Mouse (Mus musculus) G1E-ER4 (cell line): ENCODE results near the gene Fkbp6. TPM values are rescaled to one million over a fixed set of nuclear protein-coding genes. Genes with fewer than 3 reads are reported as not detected.

Source experiments
- GATA1 ChIP-seq: IDR thresholded peaks from one replicate; pipeline ENCODE4 v1.8.0; 2012; ENCODE audit warnings: low read length, inconsistent platforms
- polyA plus RNA-seq: library from polyadenylated mRNA; stranded (reverse); fragments of >175 nt; gene quantifications from 2 replicates; pipeline ENCODE4 v1.2.3, GENCODE M21; 2012

Fkbp6 gene
- polyA plus RNA-seq, 1 experiment, result not detected

- no peak for TF ChIP-seq GATA1
Measured at GRCm38 (mm10) chr5:135362572-135362971, 12.7 kb upstream of the Fkbp6 start.

- TF ChIP-seq GATA1, result no peak
Measured at GRCm38 (mm10) chr5:135359772-135360171, 9.9 kb upstream of the Fkbp6 start.

DNA sequence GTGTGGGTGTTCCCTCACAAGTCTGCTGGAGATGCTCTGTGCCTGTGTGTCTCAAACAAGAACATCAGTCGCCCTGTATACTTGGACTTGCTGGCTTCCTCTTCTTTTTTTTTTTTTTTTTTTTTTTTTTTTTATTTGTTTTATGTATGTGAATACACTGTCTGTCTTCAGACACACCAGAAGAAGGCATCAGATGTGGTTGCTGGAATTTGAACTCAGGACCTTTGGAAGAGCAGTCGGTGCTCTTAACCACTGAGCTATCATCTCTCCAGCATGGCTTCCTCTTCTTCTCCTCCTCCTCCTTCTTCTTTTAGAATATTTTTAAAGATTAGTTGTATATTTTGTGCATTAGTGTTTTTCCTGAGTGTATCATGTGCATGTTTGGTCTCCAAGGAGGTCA, 7.7 kb upstream of the Fkbp6 start:
- no peak for TF ChIP-seq GATA1

DNA sequence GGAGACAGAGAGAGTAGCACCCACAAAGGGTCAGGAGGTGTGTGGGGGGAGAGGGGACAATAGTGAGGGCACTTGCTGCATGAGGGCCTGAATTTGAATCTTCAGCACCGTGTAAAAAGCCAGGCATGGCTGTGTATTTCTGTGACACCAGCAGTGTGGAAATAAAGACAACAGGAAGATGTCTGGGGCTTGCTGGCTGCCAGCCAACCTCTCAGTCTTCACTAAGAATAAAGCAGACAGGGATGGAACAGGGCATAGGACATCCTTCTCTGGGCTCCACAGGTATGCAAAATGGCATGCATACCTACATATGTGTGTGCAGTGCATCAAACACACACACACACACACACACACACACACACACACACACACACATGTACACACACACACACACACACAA, 6.2 kb upstream of the Fkbp6 start:
- TF ChIP-seq GATA1, result no peak

DNA sequence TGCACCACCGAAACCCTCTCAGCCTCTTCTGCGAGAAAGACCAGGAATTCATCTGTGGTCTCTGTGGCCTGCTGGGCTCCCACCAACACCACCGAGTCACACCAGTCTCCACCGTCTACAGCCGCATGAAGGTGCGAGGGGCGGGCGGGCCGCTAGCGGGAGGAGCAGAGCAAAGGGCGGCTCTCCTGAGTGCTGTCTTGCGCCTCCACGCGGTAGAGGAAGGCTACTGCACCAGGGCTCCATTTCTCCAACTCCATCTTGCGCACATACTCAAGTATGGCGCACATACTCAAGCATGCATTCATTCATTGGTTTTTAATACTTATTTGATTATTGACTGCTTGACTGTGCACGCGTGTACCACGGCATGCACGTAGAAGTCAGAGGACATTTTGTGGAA, 3.7 kb upstream of the Fkbp6 start:
- no peak for TF ChIP-seq GATA1

DNA sequence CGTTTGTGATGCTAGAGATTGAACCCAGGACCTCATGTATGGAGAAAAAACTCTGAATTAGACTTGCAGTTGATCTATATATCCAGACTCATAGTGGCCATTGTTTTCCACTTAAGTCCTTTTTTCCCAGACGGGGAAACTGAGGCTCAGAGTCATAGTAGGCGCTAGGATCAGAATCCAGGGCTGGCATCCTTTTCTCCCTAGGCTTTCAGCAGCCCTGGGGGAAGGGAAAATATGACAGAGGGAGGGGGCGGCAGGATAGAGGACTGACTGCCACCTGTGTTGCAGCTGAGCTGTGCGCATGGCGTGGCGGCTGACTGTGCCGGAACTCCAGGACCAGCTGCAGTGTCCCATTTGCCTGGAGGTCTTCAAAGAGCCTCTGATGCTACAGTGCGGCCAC, 3.2 kb upstream of the Fkbp6 start, which contains the start of gene Trim50:
Gene Trim50 (plus strand): TSS at position 301 of the 400 bp plus-strand sequence.
- no peak for TF ChIP-seq GATA1

DNA sequence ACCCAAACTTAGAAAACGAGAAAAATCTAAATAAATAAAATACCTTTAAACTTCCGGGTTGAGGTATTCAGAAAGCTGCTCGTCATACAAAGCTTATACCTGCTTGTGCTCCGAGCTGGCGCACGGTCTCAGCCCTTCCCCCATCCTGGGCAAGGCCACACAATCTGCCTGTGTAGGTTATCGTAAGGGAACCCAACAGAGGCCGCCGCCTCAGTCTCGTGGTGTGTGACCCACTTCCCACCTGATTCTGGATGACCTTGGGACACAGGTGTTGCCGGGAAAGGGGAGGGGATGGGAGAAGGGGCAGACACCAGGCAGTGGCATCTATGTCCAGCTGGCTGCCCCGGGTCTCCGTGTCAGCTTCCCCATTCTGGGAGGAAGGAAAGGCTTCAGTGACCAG, 1.8 kb upstream of the Fkbp6 start:
- no peak for TF ChIP-seq GATA1

- TF ChIP-seq GATA1, result no peak
Measured at GRCm38 (mm10) chr5:135347511-135348011, 2.3 kb downstream of the Fkbp6 start.

GRCm38 (mm10) chr5:135346430-135346829, 3.4 kb downstream of the Fkbp6 start:
- no peak for TF ChIP-seq GATA1

GRCm38 (mm10) chr5:135345989-135346388, 3.9 kb downstream of the Fkbp6 start:
- TF ChIP-seq GATA1, result no peak

DNA sequence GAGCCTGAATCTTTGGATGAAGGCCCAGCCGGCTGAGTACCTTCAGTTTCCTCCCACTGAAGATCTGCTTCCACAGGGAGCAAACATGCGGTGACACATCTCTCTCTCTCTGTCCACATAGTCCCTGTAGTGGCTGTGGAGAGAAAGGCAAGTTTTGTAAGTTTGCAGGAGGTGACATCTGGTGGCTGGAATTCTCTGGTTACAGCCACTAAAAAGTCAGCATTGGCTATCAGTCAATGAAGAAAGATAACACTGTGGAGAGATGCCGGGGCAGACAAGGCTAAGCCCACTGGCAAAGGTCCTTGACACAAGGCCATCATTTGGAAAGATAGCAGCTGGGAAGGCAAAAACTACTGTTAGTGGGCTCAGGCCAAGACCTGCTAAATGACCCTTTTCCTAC, 12.3 kb downstream of the Fkbp6 start:
- no peak for TF ChIP-seq GATA1

DNA sequence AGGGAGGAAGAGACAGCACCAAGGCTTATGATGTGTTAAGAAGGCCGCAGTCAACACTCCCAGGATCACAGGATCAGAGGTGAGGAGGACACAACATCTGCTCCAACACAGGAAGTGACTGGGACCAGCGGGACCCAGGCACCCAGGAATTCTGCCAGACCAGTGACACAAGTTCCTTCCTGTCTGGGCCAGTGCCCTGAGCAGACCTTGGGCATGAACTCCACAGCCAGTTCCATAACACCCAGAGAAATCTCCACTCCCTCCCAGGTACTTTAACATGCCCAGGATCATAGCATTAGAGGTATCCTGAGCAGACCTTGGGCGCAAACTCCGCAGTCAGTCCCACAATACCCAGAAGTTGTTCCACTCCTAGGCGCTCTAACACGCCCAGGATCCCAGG, 18.7 kb downstream of the Fkbp6 start:
- no peak for TF ChIP-seq GATA1

GRCm38 (mm10) chr5:135330201-135330600, 19.6 kb downstream of the Fkbp6 start:
- no peak for TF ChIP-seq GATA1

GRCm38 (mm10) chr5:135329471-135329870, 20.4 kb downstream of the Fkbp6 start:
- no peak for TF ChIP-seq GATA1

- no peak for TF ChIP-seq GATA1
Measured at GRCm38 (mm10) chr5:135326121-135326659, 23.7 kb downstream of the Fkbp6 start.

- no peak for TF ChIP-seq GATA1
Measured at GRCm38 (mm10) chr5:135322197-135322596, 27.6 kb downstream of the Fkbp6 start.

DNA sequence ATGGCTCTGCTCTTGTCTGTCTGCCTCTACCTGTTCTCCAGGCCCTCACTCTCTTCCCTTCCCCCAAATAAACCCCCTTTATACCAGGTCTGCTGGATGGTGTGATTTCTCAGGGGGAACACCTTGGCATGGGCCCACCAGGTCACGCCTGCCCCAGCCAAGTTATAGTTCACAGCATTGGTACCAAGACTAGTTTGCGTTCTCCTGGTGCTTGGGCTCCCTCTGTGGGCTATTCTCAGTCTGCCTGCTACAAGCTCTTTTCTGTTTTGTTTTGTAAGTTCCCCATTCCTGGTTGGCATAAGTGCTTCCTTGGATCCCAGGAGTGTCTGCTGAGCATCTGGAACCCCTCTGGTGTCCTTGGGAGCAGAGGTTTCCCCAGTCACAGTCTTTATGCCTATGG, 30.0 kb downstream of the Fkbp6 start:
- no peak for TF ChIP-seq GATA1

DNA sequence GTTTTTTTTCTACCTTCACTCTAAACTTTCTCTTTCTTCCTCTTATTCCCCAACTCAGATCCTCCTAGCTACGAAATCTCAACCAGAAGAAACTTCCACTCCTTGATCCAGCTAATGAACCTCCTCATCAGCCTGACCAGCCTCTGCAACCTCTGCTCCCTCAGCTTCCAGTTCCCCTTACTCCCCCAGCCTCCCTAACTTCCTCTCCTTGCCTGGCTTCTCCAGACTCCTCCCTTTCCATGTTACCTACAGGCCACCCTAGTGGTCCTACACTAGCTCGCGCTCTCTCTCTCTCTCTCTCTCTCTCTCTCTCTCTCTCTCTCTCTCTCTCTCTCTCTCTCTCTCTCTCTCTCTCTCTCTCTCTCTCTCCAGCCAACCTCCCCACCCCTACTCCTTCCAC, 33.7 kb downstream of the Fkbp6 start:
- no peak for TF ChIP-seq GATA1
